25 mouse cellular contexts compared by ENCODE assay signal in genomic region chr17:84728201-84728911, GRCm38 (mm10). TPM values are rescaled to one million over a fixed set of nuclear protein-coding genes. Genes with fewer than 3 reads are reported as not detected.
DNase-seq lines count a peak whose midpoint lies in the region; ATAC-seq and TF ChIP-seq lines count a peak whose summit lies in the region.
"Had no signal": no experiment of that assay in that cellular context is flagged by ENCODE, and none has a peak within 500 bp of the region (broad histone marks: within the 10 kb centered on the region; RNA-seq: fewer than 3 reads in every experiment).

No protein-coding gene starts in this region.

- H3K27ac ChIP-seq in liver, embryonic 14.5 days = peak overlapping the region; percentile 75
- H3K27ac ChIP-seq in stomach, embryonic 15.5 days = no peak overlapping the region
- H3K27ac ChIP-seq: embryonic facial prominence, embryonic 13.5 days; hindbrain, embryonic 15.5 days; left cerebral cortex, adult 2 months; limb, embryonic 10.5 days; neural tube, embryonic 13.5 days had no signal

- H3K4me3 ChIP-seq in liver, embryonic 14.5 days (ENCODE audit: insufficient read depth in 1 of 2, low read depth in 2 of 2, low read length in 2 of 2) = no peak overlapping the region
- H3K4me3 ChIP-seq in stomach, embryonic 15.5 days (replicated peaks) = no peak overlapping the region
- H3K4me3 ChIP-seq: embryonic facial prominence, embryonic 13.5 days; heart, embryonic 12.5 days; hindbrain, embryonic 15.5 days; left cerebral cortex, adult 2 months; limb, embryonic 10.5 days; neural tube, embryonic 13.5 days had no signal

- peak overlapping the region; percentile 55 for H3K4me2 ChIP-seq in liver, embryonic 14.5 days (ENCODE audit: low read depth)
- no peak overlapping the region for H3K4me2 ChIP-seq in stomach, embryonic 15.5 days
- H3K4me2 ChIP-seq: embryonic facial prominence, embryonic 13.5 days; heart, embryonic 12.5 days; hindbrain, embryonic 15.5 days; midbrain, embryonic 11.5 days; neural tube, embryonic 13.5 days had no signal

- peaks cover 20 to 21% of the 10 kb centered on the region in 2 experiments for H3K4me1 ChIP-seq in liver, embryonic 14.5 days (replicated peaks; ENCODE audit: control insufficient read depth in 2 of 2, insufficient read depth in 2 of 2, low read length in 1 of 2)
- no peaks in the 10 kb centered on the region for H3K4me1 ChIP-seq in stomach, embryonic 15.5 days
- H3K4me1 ChIP-seq: embryonic facial prominence, embryonic 13.5 days; hindbrain, embryonic 15.5 days; limb, embryonic 10.5 days; neural tube, embryonic 13.5 days had no signal

- TF ChIP-seq EP300 in liver, embryonic 14.5 days (IDR thresholded peaks at IDR 0.05; ENCODE audit: low read depth) = peak; percentile 93

- whole genome bisulfite sequencing in liver, embryonic 14.5 days (ENCODE audit: insufficient replicate concordance) = 17% methylated on average over 1 of the region's 1 CpGs
- 80% methylated on average over 1 of the region's 1 CpGs for WGBS in stomach, embryonic 15.5 days

- H3K9ac ChIP-seq in liver, embryonic 14.5 days (replicated peaks) = peak overlapping the region; percentile 33
- H3K9ac ChIP-seq in stomach, embryonic 15.5 days = no peak overlapping the region
- H3K9ac ChIP-seq: embryonic facial prominence, embryonic 13.5 days; heart, embryonic 12.5 days; hindbrain, embryonic 15.5 days; neural tube, embryonic 13.5 days had no signal

- no peaks in the 10 kb centered on the region for H3K27me3 ChIP-seq in liver, embryonic 14.5 days (ENCODE audit: control insufficient read depth, insufficient read depth, low read length)
- H3K27me3 ChIP-seq in stomach, embryonic 15.5 days (replicated peaks) = no peaks in the 10 kb centered on the region
- H3K27me3 ChIP-seq: CH12.LX; embryonic facial prominence, embryonic 13.5 days; heart, embryonic 12.5 days; hindbrain, embryonic 15.5 days; neural tube, embryonic 13.5 days had no signal

- peak; percentile 41 for TF ChIP-seq CTCF in liver, embryonic 14.5 days (IDR thresholded peaks at IDR 0.05; ENCODE audit: low read depth)

- peak; percentile 82 for ATAC-seq in erythroblast, adult 5-6 weeks (replicated peaks; ENCODE audit: low FRiP score, poor library complexity, severe bottlenecking)
- ATAC-seq in liver, embryonic 14.5 days (ENCODE audit: insufficient read depth) = peak; percentile 97
- peak; percentile 89; the same call in 1 of the 2 replicates for ATAC-seq in stomach, embryonic 15.5 days (ENCODE audit: insufficient read depth, low FRiP score, low read depth)

- H3K36me3 ChIP-seq in liver, embryonic 14.5 days (replicated peaks; ENCODE audit: control insufficient read depth, insufficient read depth, low read depth) = peaks cover 21% of the 10 kb centered on the region
- H3K36me3 ChIP-seq in stomach, embryonic 15.5 days = peaks cover 23% of the 10 kb centered on the region; the same call in 1 of the 2 replicates

- no peaks in the 10 kb centered on the region for H3K9me3 ChIP-seq in liver, embryonic 14.5 days (ENCODE audit: control insufficient read depth, low read length)
- no peaks in the 10 kb centered on the region for H3K9me3 ChIP-seq in stomach, embryonic 15.5 days
- H3K9me3 ChIP-seq: embryonic facial prominence, embryonic 13.5 days; heart, embryonic 12.5 days; hindbrain, embryonic 15.5 days; limb, embryonic 10.5 days; neural tube, embryonic 13.5 days had no signal

- peak; percentile 15 for DNase-seq in spleen, adult 12 weeks (ENCODE audit: low spot score)
- DNase-seq in spleen, adult 18-20 months = no peak
- DNase-seq in liver, embryonic 14.5 days (ENCODE audit: low read depth in 3 of 3, low spot score in 3 of 3) = peak; percentile 69 to 78 (median 77)
- no peak for DNase-seq in lung, postnatal 10 days
- DNase-seq in yolk sac, embryonic 10.5 days (ENCODE audit: low spot score) = no peak
- DNase-seq in embryo, embryonic 11 days = no peak
- DNase-seq: cerebellum, adult 9-11 months; heart, postnatal 14 days; kidney, adult 11 months; kidney, postnatal 10 days; lung, adult 18-20 months; lung, postnatal 36 days had no signal

RNA-seq across cellular contexts. Expression of gene Abcg5, which starts 45.5 kb away (rescaled TPM):
- not detected in 2 replicates for total RNA-seq in erythroblast, adult 5-6 weeks (2015; ENCODE audit: low replicate concordance)
- total RNA-seq in erythroblast, adult 5-6 weeks (2017; ENCODE audit: low replicate concordance) = not detected in 2 replicates
- 0.33 and 0.42 TPM in 2 replicates for polyA plus RNA-seq in liver, embryonic 14.5 days (2012; rRNA removed)
- polyA plus RNA-seq in liver, embryonic 14.5 days (2014; fragmentation: Nextera tagmentation; extraction: Ambion mirVana) = 0.33 and 0.43 TPM in 2 replicates
- polyA plus RNA-seq in stomach, embryonic 15.5 days (2015; fragmentation: Nextera tagmentation; extraction: Ambion mirVana) = 0.90 and 1.4 TPM in 2 replicates
- total RNA-seq: CH12.LX; gastrocnemius, adult 18-20 months; granulocyte monocyte progenitor cell, adult 5-6 weeks; heart, postnatal 14 days; layer of hippocampus, adult 8-10 months; left cerebral cortex, adult 2 months had no signal

RNA-seq across cellular contexts. Expression of gene Abcg8, which starts 52.3 kb away (rescaled TPM):
- not detected in 2 replicates for total RNA-seq in erythroblast, adult 5-6 weeks (2015; ENCODE audit: low replicate concordance)
- not detected in 2 replicates for total RNA-seq in erythroblast, adult 5-6 weeks (2017; ENCODE audit: low replicate concordance)
- 0.57 and 0.84 TPM in 2 replicates for polyA plus RNA-seq in liver, embryonic 14.5 days (2012; rRNA removed)
- polyA plus RNA-seq in liver, embryonic 14.5 days (2014; fragmentation: Nextera tagmentation; extraction: Ambion mirVana) = 0.70 and 1.00 TPM in 2 replicates
- 0.14 and 0.15 TPM in 2 replicates for polyA plus RNA-seq in stomach, embryonic 15.5 days (2015; fragmentation: Nextera tagmentation; extraction: Ambion mirVana)
- total RNA-seq: gastrocnemius, adult 18-20 months; granulocyte monocyte progenitor cell, adult 5-6 weeks; heart, postnatal 14 days; layer of hippocampus, adult 8-10 months; left cerebral cortex, adult 2 months had no signal
- polyA plus RNA-seq: heart, embryonic 12.5 days; midbrain, embryonic 11.5 days; neural tube, embryonic 13.5 days had no signal

Comparison
In these comparisons a context has a peak if more than half of its experiments do, and no peak if none do; other contexts are left out.
1. DNase-seq: peak in spleen, adult 12 weeks (single experiment) and liver, embryonic 14.5 days (3 of 3); none in spleen, adult 18-20 months (0 of 2), lung, postnatal 10 days (single experiment), yolk sac, embryonic 10.5 days (single experiment) and embryo, embryonic 11 days (single experiment).
2. Peak in every context shown above with its lines, with median percentiles within 50 percentile points of each other: ATAC-seq.